Mouse (Mus musculus): ENCODE measurements around the gene Ap1b1.

- TF ChIP-seq CTCF (IDR thresholded peaks at IDR 0.05; ENCODE audit: low read depth, low read length) = no peak
- TF ChIP-seq GATA2 (IDR thresholded peaks at IDR 0.05; ENCODE audit: borderline replicate concordance, low read depth, low read length) = no peak
- TF ChIP-seq GATA1 (IDR thresholded peaks at IDR 0.05; ENCODE audit: borderline replicate concordance, low read length) = no peak
- TF ChIP-seq TAL1 (conservative IDR thresholded peaks at IDR 0.05; ENCODE audit: low read depth, low read length) = no peak
- no peak for TF ChIP-seq POLR2AphosphoS5 (IDR thresholded peaks at IDR 0.05; ENCODE audit: insufficient replicate concordance, low read depth, low read length)
These were observed 74.3 kb downstream of the Ap1b1 start for GRCm38 (mm10) chr11:5060756-5061412.
